Mouse (Mus musculus) E14TG2a.4 (cell line): Measurements from ENCODE around the gene Exoc6.

Experiments
- H3K27me3 ChIP-seq: 2 replicates; pipeline ENCODE4 v1.6.1; 2014; ENCODE audit warnings: low read length, control low read depth; ENCODE audit not compliant: insufficient read depth
- H3K36me3 ChIP-seq: 2 replicates; pipeline ENCODE4 v1.6.1; 2014; ENCODE audit warnings: low read length, control low read depth; ENCODE audit not compliant: insufficient read depth
- H3K4me1 ChIP-seq: replicated peaks from 2 replicates; pipeline ENCODE4 v1.6.1; 2014; ENCODE audit warnings: low read depth, low read length, control low read depth
- H3K4me3 ChIP-seq: replicated peaks from 2 replicates; pipeline ENCODE4 v1.5.1; 2014; ENCODE audit warnings: mild to moderate bottlenecking, low read length
- H3K9me3 ChIP-seq: 2 replicates; pipeline ENCODE4 v1.6.1; 2014; ENCODE audit warnings: low read length, control low read depth
- CTCF ChIP-seq: conservative IDR thresholded peaks from 2 replicates; pipeline ENCODE4 v1.5.1; 2014; ENCODE audit warnings: low read length
- NANOG ChIP-seq: IDR thresholded peaks from 2 replicates; pipeline ENCODE4 v1.6.1; 2014; ENCODE audit warnings: borderline replicate concordance, low read length, mixed read lengths
- POU5F1 ChIP-seq: IDR thresholded peaks from 2 replicates; pipeline ENCODE4 v1.6.1; 2014; ENCODE audit warnings: low read length, borderline replicate concordance

The Exoc6 gene

GRCm38 (mm10) chr19:37559286-37560079, 9.3 kb downstream of the Exoc6 start:
- TF ChIP-seq POU5F1, result no peak
- TF ChIP-seq NANOG, result no peak
- TF ChIP-seq CTCF, result no peak; the same call in 1 of the 2 replicates
- no peaks in the 10 kb centered on the region for H3K9me3 ChIP-seq
- H3K4me3 ChIP-seq, result peak overlapping the region; percentile 11; the same call in 1 of the 2 replicates
- H3K36me3 ChIP-seq, result no peaks in the 10 kb centered on the region
- H3K27me3 ChIP-seq, result peaks cover 9% of the 10 kb centered on the region
- peaks cover 25% of the 10 kb centered on the region for H3K4me1 ChIP-seq

GRCm38 (mm10) chr19:37560080-37560427, 9.8 kb downstream of the Exoc6 start:
- H3K36me3 ChIP-seq, result no peaks in the 10 kb centered on the region
- H3K4me3 ChIP-seq, result peak overlapping the region; percentile 11; the same call in 1 of the 2 replicates
- H3K27me3 ChIP-seq, result peaks cover 9% of the 10 kb centered on the region
- TF ChIP-seq POU5F1 (no peak), NANOG (0 out of 2 replicates have a peak, but pooled peaks have one; percentile 4)
- peaks cover 25% of the 10 kb centered on the region for H3K4me1 ChIP-seq
- no peaks in the 10 kb centered on the region for H3K9me3 ChIP-seq

- Histone ChIP-seq H3K4me1 (peaks cover 25% of the 10 kb centered on the region), H3K36me3 (no peaks in the 10 kb centered on the region), H3K4me3 (no peak overlapping the region), H3K27me3 (peaks cover 9% of the 10 kb centered on the region), H3K9me3 (no peaks in the 10 kb centered on the region)
- TF ChIP-seq NANOG, result no peak
Observed at GRCm38 (mm10) chr19:37561106-37561892, 11.1 kb downstream of the Exoc6 start.

- Histone ChIP-seq H3K4me1 (peaks cover 31% of the 10 kb centered on the region), H3K27me3 (peaks cover 9% of the 10 kb centered on the region), H3K4me3 (no peak overlapping the region), H3K36me3 (no peaks in the 10 kb centered on the region), H3K9me3 (no peaks in the 10 kb centered on the region)
- TF ChIP-seq POU5F1 (no peak), CTCF (peak; percentile 81)
Observed at GRCm38 (mm10) chr19:37563763-37564162, 13.5 kb downstream of the Exoc6 start.

GRCm38 (mm10) chr19:37565806-37566205, 15.6 kb downstream of the Exoc6 start:
- H3K9me3 ChIP-seq, result no peaks in the 10 kb centered on the region
- peaks cover 10% of the 10 kb centered on the region for H3K4me1 ChIP-seq
- peaks cover 6% of the 10 kb centered on the region for H3K27me3 ChIP-seq
- peak; percentile 19 for TF ChIP-seq CTCF
- TF ChIP-seq POU5F1, result no peak
- no peak overlapping the region for H3K4me3 ChIP-seq
- H3K36me3 ChIP-seq, result no peaks in the 10 kb centered on the region

- no peak for TF ChIP-seq CTCF
- TF ChIP-seq POU5F1, result no peak
- no peak for TF ChIP-seq NANOG
- Histone ChIP-seq H3K4me3 (no peak overlapping the region), H3K4me1 (peaks cover 7% of the 10 kb centered on the region), H3K9me3 (no peaks in the 10 kb centered on the region), H3K27me3 (no peaks in the 10 kb centered on the region), H3K36me3 (no peaks in the 10 kb centered on the region; the same call in 1 of the 2 replicates)
Observed at GRCm38 (mm10) chr19:37569186-37569754, 19.1 kb downstream of the Exoc6 start.

GRCm38 (mm10) chr19:37570966-37571718, 20.9 kb downstream of the Exoc6 start:
- TF ChIP-seq POU5F1, result no peak
- no peak for TF ChIP-seq CTCF
- TF ChIP-seq NANOG, result no peak
- Histone ChIP-seq H3K4me3 (no peak overlapping the region), H3K27me3 (no peaks in the 10 kb centered on the region), H3K4me1 (peaks cover 7% of the 10 kb centered on the region), H3K36me3 (no peaks in the 10 kb centered on the region; the same call in 1 of the 2 replicates), H3K9me3 (no peaks in the 10 kb centered on the region)

GRCm38 (mm10) chr19:37574802-37575201, 24.6 kb downstream of the Exoc6 start:
- peaks cover 5% of the 10 kb centered on the region; the same call in 1 of the 2 replicates for H3K4me1 ChIP-seq
- H3K9me3 ChIP-seq, result no peaks in the 10 kb centered on the region
- no peaks in the 10 kb centered on the region for H3K27me3 ChIP-seq
- no peak for TF ChIP-seq POU5F1
- TF ChIP-seq CTCF, result no peak
- TF ChIP-seq NANOG, result no peak
- no peaks in the 10 kb centered on the region; the same call in none of the 2 replicates for H3K36me3 ChIP-seq
- no peak overlapping the region for H3K4me3 ChIP-seq
